Mouse (Mus musculus) testis, adult 2 months (tissue): ENCODE data around the gene Alg3. TPM values are rescaled to one million over a fixed set of nuclear protein-coding genes. Genes with fewer than 3 reads are reported as not detected.

Source experiments
- H3K27ac ChIP-seq: fragments of 200-500 bp; 2 replicates; pipeline ENCODE4 v1.5.1; 2012; ENCODE audit warnings: low read depth, low read length; ENCODE audit not compliant: control insufficient read depth, insufficient read depth
- H3K27me3 ChIP-seq: fragments of 200-500 bp; 2 replicates; pipeline ENCODE4 v1.6.1; 2012; ENCODE audit warnings: mild to moderate bottlenecking, low read length, moderate library complexity; ENCODE audit not compliant: control insufficient read depth, insufficient read depth
- H3K36me3 ChIP-seq: fragments of 200-500 bp; 2 replicates; pipeline ENCODE4 v1.6.1; 2012; ENCODE audit warnings: mild to moderate bottlenecking, low read length; ENCODE audit not compliant: control insufficient read depth, insufficient read depth
- H3K4me1 ChIP-seq: fragments of 200-500 bp; 2 replicates; pipeline ENCODE4 v1.6.1; 2012; ENCODE audit warnings: low read length; ENCODE audit not compliant: control insufficient read depth, insufficient read depth
- H3K4me3 ChIP-seq: fragments of 200-500 bp; 2 replicates; pipeline ENCODE4 v1.5.1; 2012; ENCODE audit warnings: low read depth, mild to moderate bottlenecking, low read length, moderate library complexity, mixed read lengths; ENCODE audit not compliant: control insufficient read depth
- CTCF ChIP-seq: fragments of 200-500 bp; IDR thresholded peaks from 2 replicates; pipeline ENCODE4 v1.5.1; 2012; ENCODE audit warnings: low read depth, mild to moderate bottlenecking, inconsistent platforms, low read length, moderate library complexity; ENCODE audit not compliant: control insufficient read depth, insufficient read depth, insufficient replicate concordance
- POLR2A ChIP-seq: fragments of 200-500 bp; IDR thresholded peaks from 2 replicates; pipeline ENCODE4 v1.6.1; 2012; ENCODE audit warnings: low read depth, mild to moderate bottlenecking, inconsistent platforms, low read length, moderate library complexity; ENCODE audit not compliant: control insufficient read depth
- polyA plus RNA-seq: library from polyadenylated mRNA; depleted of rRNA; stranded (reverse); fragments of >200 nt; gene quantifications from 2 replicates; pipeline ENCODE4 v1.2.3, GENCODE M21; 2012; rRNA removed

Alg3 gene
- polyA plus RNA-seq: 18.8 and 22.5 TPM in 2 replicates

GRCm38 (mm10) chr16:20611357-20612227, at the start of gene Alg3, which contains the start of the genes Eef1akmt4 and Gm49333:
Alg3 (minus strand) TSS chr16:20611735.
Eef1akmt4 (plus strand) TSS chr16:20611593.
Gm49333 (plus strand) TSS chr16:20611610.
- Histone ChIP-seq H3K27ac (peak within 1 kb of the TSS; percentile 84), H3K36me3 (peaks cover 3% of the 10 kb centered on the region; the same call in 1 of the 2 replicates), H3K4me1 (peaks cover 10% of the 10 kb centered on the region), H3K4me3 (peak within 1 kb of the TSS; percentile 98), H3K27me3 (no peaks in the 10 kb centered on the region)
- TF ChIP-seq POLR2A (peak; percentile 32; the same call in 1 of the 2 replicates), CTCF (no peak)

- no peak overlapping the region for H3K27ac ChIP-seq
- no peaks in the 10 kb centered on the region for H3K4me1 ChIP-seq
- H3K36me3 ChIP-seq: peaks cover 2% of the 10 kb centered on the region
Observed at GRCm38 (mm10) chr16:20657661-20658060, 46.1 kb upstream of the Alg3 start.

GRCm38 (mm10) chr16:20653315-20653714, 41.8 kb upstream of the Alg3 start:
- H3K36me3 ChIP-seq: peaks cover 2% of the 10 kb centered on the region
- TF ChIP-seq POLR2A: no peak
- TF ChIP-seq CTCF: no peak
- H3K27me3 ChIP-seq: no peaks in the 10 kb centered on the region
- H3K4me1 ChIP-seq: no peaks in the 10 kb centered on the region; the same call in 1 of the 2 replicates
- H3K4me3 ChIP-seq: no peak overlapping the region
- no peak overlapping the region for H3K27ac ChIP-seq

More at GRCm38 (mm10) chr16:20657661-20658060, 46.1 kb upstream of the Alg3 start:
- H3K27me3 ChIP-seq: no peaks in the 10 kb centered on the region
- H3K4me3 ChIP-seq: no peak overlapping the region
- TF ChIP-seq POLR2A: no peak
- TF ChIP-seq CTCF: no peak

GRCm38 (mm10) chr16:20651947-20652310, 40.4 kb upstream of the Alg3 start:
- peak overlapping the region; percentile 94 for H3K4me3 ChIP-seq
- peak overlapping the region; percentile 74 for H3K27ac ChIP-seq
- H3K36me3 ChIP-seq: no peaks in the 10 kb centered on the region; the same call in none of the 2 replicates
- H3K27me3 ChIP-seq: no peaks in the 10 kb centered on the region
- TF ChIP-seq POLR2A: no peak
- TF ChIP-seq CTCF: no peak
- no peaks in the 10 kb centered on the region; the same call in 1 of the 2 replicates for H3K4me1 ChIP-seq

GRCm38 (mm10) chr16:20651076-20651946, 39.8 kb upstream of the Alg3 start, which contains the start of gene Psmd2:
Psmd2 (plus strand) TSS chr16:20651652.
- peak within 1 kb of the TSS; percentile 94 for H3K4me3 ChIP-seq
- no peaks in the 10 kb centered on the region for H3K27me3 ChIP-seq
- no peaks in the 10 kb centered on the region; the same call in 1 of the 2 replicates for H3K4me1 ChIP-seq
- no peaks in the 10 kb centered on the region; the same call in none of the 2 replicates for H3K36me3 ChIP-seq
- peak within 1 kb of the TSS; percentile 90 for H3K27ac ChIP-seq
- peak; percentile 98 for TF ChIP-seq POLR2A
- no peak for TF ChIP-seq CTCF

- Histone ChIP-seq H3K27me3 (no peaks in the 10 kb centered on the region), H3K4me3 (no peak overlapping the region), H3K27ac (no peak overlapping the region), H3K4me1 (no peaks in the 10 kb centered on the region), H3K36me3 (no peaks in the 10 kb centered on the region)
- TF ChIP-seq POLR2A: no peak
- no peak for TF ChIP-seq CTCF
Observed at GRCm38 (mm10) chr16:20643911-20644310, 32.4 kb upstream of the Alg3 start.

- Histone ChIP-seq H3K27me3 (no peaks in the 10 kb centered on the region), H3K36me3 (no peaks in the 10 kb centered on the region), H3K4me1 (no peaks in the 10 kb centered on the region), H3K4me3 (no peak overlapping the region), H3K27ac (no peak overlapping the region)
- TF ChIP-seq CTCF (peak; percentile 54; the same call in 1 of the 2 replicates), POLR2A (no peak)
Observed at GRCm38 (mm10) chr16:20642161-20642560, 30.6 kb upstream of the Alg3 start.
